8 mouse cellular contexts compared by ENCODE assay signal in the genomic region with DNA sequence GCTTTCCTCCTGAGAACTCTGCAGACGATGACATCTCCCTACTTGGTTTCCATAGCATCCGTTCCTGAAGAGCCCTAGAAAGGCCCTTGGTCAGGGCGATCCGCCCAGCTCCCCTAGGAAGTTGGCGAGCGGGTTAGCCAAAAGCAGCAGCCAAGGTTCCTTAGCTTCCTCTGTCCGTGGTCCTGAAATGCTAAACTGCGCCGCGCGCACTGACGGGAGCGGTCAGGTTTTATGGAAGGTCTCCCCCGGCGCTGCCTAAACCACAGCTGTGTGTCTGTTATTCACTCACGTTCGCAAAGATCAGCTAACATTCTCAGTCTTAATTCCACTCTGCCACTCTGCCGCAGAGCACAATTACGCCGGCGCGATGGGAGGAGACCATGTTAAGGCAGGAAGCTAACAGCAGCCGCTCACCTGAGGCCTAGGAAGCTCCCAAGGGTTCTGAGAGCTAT. TPM values are rescaled to one million over a fixed set of nuclear protein-coding genes. Genes with fewer than 3 reads are reported as not detected.
DNase-seq lines count a peak whose midpoint lies in the region; ATAC-seq lines count a peak whose summit lies in the region.

Slc17a6 (plus strand) TSS at position 313 of the 452 bp plus-strand sequence.

- intact Hi-C loops in heart, postnatal 36 days (cut with DNase I) = no loop called here

- peak within 1 kb of the TSS; percentile 24 for H3K4me3 ChIP-seq in forebrain, embryonic 11.5 days (ENCODE audit: low read depth, low read length)

- H3K4me1 ChIP-seq in forebrain, embryonic 11.5 days (replicated peaks; ENCODE audit: control insufficient read depth, insufficient read depth, low read length) = 0 out of 2 replicates have a peak, but pooled peaks cover 2% of the 10 kb centered on the region

- peak; percentile 32 for DNase-seq in layer of hippocampus, adult 11-12 months (ENCODE audit: low spot score)
- DNase-seq in layer of hippocampus, adult 9-10 months (ENCODE audit: low spot score) = no peak
- peak; percentile 86 for DNase-seq in forebrain, embryonic 11.5 days (ENCODE audit: low spot score)
- DNase-seq in heart, postnatal 36 days = peak; percentile 28 to 32
- peak; percentile 15 to 29 for DNase-seq in layer of hippocampus, adult 8-10 months (ENCODE audit: low spot score in 2 of 2)
- peak; percentile 16 for DNase-seq in skeletal muscle tissue, adult 2 months (ENCODE audit: low read depth, low spot score)

- H3K4me2 ChIP-seq in forebrain, embryonic 11.5 days (ENCODE audit: low read depth, low read length, severe bottlenecking) = peak within 1 kb of the TSS; percentile 12; the same call in 1 of the 2 replicates

- H3K9ac ChIP-seq in forebrain, embryonic 11.5 days (ENCODE audit: low read length) = peak within 1 kb of the TSS; percentile 49

- H3K9me3 ChIP-seq in forebrain, embryonic 11.5 days (ENCODE audit: control insufficient read depth, low read length) = no peaks in the 10 kb centered on the region

- H3K27me3 ChIP-seq in forebrain, embryonic 11.5 days (ENCODE audit: control insufficient read depth, insufficient read depth, low read length) = peaks cover 50% of the 10 kb centered on the region

- H3K36me3 ChIP-seq in forebrain, embryonic 11.5 days (ENCODE audit: control insufficient read depth, insufficient read depth, low read length) = no peaks in the 10 kb centered on the region

- 0% methylated on average over 23 of the region's 23 CpGs for WGBS in forebrain, embryonic 11.5 days

- peak; percentile 49; the same call in 1 of the 2 replicates for ATAC-seq in cerebellum, adult (ENCODE audit: insufficient number of reproducible peaks, low FRiP score, low TSS enrichment)
- no peak; the same call in 1 of the 2 replicates for ATAC-seq in forebrain, embryonic 11.5 days (replicated peaks; ENCODE audit: low FRiP score)
- ATAC-seq in megakaryocyte-erythroid progenitor cell, adult 5-6 weeks (replicated peaks; ENCODE audit: low FRiP score, low TSS enrichment, poor library complexity, severe bottlenecking) = peak; percentile 86

- peak within 1 kb of the TSS; percentile 37 for H3K27ac ChIP-seq in forebrain, embryonic 11.5 days (ENCODE audit: low read depth, low read length)

RNA-seq across cellular contexts. Expression of gene Slc17a6, which starts in this region (rescaled TPM):
- 23.1 and 24.4 TPM in 2 replicates for polyA plus RNA-seq in forebrain, embryonic 11.5 days (2014; fragmentation: Nextera tagmentation; extraction: Ambion mirVana)
- total RNA-seq in heart, postnatal 36 days (2021) = not detected
- 10 to 100 TPM; 15.1 to 21.9 (median 21.1) TPM for total RNA-seq in layer of hippocampus, adult 8-10 months (2022)
- total RNA-seq in megakaryocyte-erythroid progenitor cell, adult 5-6 weeks (2014; fragmentation: Nextera tagmentation) = not detected in 2 replicates
- total RNA-seq in megakaryocyte-erythroid progenitor cell, adult 5-6 weeks (2017) = not detected in 2 replicates

Comparison
In these comparisons a context has a peak if more than half of its experiments do, and no peak if none do; other contexts are left out.
1. RNA of gene Slc17a6 (total RNA-seq): 15.1 to 21.9 TPM in layer of hippocampus, adult 8-10 months; not detected in heart, postnatal 36 days and not detected in megakaryocyte-erythroid progenitor cell, adult 5-6 weeks; every median in the first group is over 10 times any median in the second.
2. Peak in DNase-seq in heart, postnatal 36 days; RNA of the gene not detected or under 1 TPM.
3. Peak in ATAC-seq in megakaryocyte-erythroid progenitor cell, adult 5-6 weeks; RNA of the gene not detected or under 1 TPM.